Mouse (Mus musculus): Measurements from ENCODE around the gene Acsbg2. TPM values are rescaled to one million over a fixed set of nuclear protein-coding genes. Genes with fewer than 3 reads are reported as not detected.
"Not testable (repeated sequence)": the region's sequence is repeated elsewhere in the genome, so short reads cannot be mapped to it uniquely, and the experiment has no call there.

The Acsbg2 gene
- 0.74 and 1.5 TPM in 2 replicates for polyA plus RNA-seq (2012; rRNA removed)

DNA sequence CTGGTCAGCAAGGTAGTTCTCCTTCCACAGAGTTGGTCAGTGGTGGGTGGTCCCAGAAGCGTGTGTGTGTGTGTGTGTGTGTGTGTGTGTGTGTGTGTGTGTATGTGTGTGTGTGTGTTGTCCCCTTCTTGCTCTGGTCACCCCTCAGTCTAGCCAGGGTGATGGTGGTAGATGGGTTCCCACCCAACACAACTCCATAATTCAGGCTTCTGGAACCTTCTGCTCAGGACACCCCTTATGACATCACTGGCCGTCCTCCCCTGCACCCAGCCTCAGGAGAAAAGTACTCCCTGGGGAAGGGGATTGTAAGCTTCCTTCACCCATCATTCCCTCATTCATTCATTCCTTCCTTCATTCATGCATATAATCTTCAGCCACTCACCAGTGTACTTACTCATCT lies at the start of gene Acsbg2:
Gene Acsbg2, minus strand, starts transcription at position 211 of the 400 bp plus-strand sequence.
- no peak for DNase-seq (ENCODE audit: low read depth)

DNA sequence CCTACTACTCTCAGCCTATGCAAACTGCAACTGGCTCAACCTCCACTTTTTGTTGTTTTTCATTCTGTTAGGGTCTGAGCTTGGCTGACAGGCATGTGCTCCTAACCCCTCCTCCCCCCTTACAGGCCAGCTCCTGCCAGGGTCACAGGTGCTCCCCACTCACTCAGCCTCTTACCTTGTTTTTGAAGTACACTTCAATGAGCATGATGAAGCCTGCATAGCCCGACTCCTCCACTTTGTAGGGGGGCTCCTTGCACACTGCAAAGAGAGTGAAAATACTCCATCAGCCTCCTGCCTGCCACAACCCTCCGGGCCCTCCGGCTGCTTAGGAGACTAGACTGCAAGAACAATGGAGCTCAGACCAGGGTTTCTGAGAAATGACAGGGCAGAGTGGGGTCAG lies 45.5 kb upstream of the Acsbg2 start:
- no peak for DNase-seq (ENCODE audit: low read depth)

DNA sequence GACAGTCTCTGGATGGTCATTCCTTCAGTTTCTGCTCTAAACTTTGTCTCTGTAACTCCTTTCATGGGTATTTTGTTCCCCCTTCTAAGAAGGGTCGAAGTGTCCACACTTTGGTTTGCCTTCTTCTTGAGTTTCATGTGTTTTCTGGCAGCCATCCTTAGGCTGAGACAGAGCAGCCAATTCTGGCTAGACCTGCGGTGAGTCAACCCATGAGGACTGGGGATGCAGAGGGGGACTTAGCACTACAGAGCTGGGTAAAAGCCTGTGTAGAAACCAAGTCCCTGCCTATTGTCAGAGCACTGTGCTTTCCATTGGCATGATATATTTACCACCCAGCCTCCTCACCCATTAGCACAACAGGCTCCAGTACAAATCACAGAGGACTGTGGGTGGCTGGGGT lies 42.9 kb upstream of the Acsbg2 start:
- DNase-seq (ENCODE audit: low read depth) = no peak

DNA sequence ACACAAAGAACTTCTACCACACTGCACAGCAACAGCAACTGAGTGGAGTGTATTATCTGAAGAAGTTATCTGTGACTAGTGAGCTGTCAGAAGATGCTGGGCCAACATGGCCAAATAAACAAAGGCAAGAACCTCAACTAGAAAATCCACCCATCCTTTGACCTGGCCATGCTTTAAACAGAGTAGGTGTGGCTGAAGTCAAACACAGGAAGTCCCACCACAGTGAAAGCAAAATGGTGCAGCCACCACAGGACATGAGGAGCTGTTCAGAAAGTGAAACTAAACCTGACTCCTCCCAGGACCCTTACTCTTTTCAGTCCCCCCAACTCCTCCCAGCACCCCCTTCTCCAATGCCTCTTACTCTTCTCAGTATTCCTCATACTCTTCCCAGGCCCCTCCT lies 39.2 kb upstream of the Acsbg2 start:
- no peak for DNase-seq (ENCODE audit: low read depth)

DNA sequence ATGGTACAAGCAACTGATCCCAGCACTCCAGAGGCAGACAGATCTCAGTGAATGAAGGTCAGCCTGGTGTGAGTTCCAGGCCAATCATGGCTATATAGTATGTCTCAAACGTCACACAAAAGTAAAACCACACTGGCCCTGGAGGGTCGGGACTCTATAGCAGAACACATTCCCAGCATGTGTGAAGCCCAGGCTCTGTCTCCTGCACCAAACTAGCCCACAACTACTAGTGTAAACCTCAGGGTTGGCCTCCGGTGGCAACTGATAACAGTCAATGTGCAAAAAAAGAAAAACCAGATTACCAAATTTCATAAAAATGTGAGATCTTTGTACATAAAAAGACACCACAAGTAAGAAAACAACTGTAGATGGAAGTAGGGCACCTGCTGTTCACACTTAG lies 38.8 kb upstream of the Acsbg2 start:
- DNase-seq (ENCODE audit: low read depth) = no peak

DNA sequence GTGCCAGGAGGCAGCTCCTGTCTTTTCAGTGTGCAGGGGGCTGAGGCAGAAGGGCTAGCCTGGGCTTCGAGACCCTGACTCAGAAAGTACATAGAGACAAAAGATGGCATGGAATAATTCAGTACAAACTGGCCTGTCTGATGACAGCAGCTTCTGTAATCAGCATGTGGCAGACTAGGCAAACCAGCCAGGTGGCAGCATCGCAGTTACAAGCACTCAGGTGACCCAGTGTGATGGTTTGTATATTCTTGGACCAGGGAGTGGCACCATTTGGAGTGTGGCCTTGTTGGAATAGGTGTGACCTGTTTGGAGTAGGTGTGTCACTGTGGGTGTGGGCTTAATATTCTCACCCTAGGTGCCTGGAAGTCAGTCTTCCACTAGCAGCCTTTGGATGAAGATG lies 35.5 kb upstream of the Acsbg2 start:
- DNase-seq (ENCODE audit: low read depth) = not testable (repeated sequence)

DNA sequence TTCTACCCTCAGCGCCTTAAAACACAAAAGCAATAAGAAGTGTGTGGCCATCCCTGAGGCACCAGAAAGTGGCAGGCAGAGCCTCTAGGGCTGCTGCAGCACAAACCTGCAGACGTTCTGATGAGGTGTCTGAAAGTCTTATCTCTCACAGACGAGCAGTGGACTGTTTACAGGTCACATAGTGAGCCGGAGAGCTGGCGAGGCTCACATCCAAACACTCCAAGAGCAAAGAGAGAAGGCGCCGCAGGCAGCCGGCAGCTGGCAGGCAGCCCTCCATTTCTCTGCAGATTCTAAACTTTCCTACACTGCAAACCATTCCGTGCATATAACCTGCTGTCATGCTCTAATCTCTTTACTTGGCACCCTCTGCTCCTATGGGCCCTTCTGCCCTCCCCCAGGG lies 33.6 kb upstream of the Acsbg2 start:
- no peak for DNase-seq (ENCODE audit: low read depth)

DNA sequence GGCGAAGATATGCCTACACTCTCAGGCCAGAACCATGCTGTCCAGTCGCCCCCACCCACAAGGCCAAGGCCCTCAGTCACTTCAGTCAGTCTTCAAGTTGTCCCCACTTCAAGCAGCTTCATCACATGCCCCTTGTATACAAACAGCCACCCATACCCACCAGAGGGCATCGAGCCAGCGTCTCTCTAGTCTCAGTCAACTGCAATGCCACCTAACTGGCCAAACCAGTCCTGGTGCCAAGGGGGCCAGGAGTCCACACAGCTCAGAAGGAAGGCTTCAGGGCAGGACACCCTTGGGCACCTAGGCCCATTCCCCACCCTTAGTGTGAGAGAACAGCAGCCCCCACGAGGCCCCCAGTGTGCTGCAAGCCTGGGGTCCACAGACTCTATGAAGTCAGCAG lies 32.8 kb upstream of the Acsbg2 start:
- DNase-seq (ENCODE audit: low read depth) = peak; percentile 44

DNA sequence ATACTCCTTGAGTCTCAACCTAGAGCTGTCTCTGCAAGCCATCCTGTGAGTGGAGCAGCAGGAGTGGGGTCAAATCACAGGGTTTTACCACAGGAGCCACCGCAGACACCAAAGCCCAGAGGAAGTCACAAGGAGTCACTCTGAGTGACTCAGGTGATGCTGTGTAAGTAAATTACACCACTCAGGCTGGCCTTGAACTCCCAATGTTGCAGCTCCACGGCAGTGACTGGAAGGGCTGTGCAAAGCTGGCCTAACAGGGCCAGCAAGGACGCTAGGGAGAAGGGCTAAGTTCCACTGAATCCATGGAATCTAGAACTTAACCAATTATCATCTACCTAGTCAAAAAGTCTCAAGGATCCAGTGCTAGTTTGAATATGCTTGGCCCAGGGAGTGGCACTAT lies 31.9 kb upstream of the Acsbg2 start:
- DNase-seq (ENCODE audit: low read depth) = no peak

DNA sequence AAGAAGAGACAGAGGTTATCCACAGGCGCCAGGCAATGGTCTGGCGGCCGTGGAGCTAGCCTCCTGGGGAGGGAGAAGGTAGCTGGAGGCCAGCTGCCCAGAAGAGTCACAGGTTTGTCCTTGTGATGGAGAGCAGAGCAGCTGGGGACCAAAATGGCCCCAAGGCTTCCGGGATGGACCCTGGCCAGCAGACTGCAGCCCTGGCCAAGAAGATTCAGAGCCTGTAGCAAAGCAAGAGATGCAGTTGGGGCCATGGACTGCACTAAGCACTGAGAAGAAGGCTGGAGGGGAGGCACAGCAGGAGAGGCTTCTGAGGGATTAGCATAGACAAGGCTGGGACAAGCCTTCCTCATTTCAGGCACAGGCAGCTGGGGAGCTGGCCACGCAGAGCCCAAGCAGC lies 28.5 kb upstream of the Acsbg2 start:
- DNase-seq (ENCODE audit: low read depth) = no peak

DNA sequence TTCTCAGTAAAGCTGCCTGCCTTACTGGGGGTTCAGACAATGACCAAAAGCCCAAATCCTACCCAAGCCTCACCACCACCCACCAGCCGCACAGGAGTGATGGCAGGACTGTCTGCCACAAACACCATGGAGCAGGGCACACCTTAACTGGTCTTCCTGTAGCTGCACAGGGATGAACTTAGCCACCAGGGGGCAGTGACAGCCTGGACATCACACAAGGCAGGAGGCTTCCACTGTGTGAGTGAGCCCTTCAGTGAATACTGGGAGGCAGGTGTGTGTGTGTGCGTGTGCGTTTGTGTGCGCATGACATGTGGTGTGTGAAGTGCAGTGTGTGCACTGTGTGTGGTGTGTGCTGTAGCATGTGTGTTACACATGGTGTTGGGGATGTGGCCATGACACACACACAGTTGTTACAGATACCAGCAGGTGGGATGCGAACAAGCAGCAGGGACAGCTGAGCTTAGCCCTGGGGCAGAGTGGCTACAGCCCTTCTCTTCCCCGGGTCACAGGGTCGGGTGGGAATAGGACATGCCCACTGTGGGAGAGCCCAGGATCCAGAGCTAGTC lies 23.5 kb upstream of the Acsbg2 start:
- DNase-seq (ENCODE audit: low read depth) = no peak

DNA sequence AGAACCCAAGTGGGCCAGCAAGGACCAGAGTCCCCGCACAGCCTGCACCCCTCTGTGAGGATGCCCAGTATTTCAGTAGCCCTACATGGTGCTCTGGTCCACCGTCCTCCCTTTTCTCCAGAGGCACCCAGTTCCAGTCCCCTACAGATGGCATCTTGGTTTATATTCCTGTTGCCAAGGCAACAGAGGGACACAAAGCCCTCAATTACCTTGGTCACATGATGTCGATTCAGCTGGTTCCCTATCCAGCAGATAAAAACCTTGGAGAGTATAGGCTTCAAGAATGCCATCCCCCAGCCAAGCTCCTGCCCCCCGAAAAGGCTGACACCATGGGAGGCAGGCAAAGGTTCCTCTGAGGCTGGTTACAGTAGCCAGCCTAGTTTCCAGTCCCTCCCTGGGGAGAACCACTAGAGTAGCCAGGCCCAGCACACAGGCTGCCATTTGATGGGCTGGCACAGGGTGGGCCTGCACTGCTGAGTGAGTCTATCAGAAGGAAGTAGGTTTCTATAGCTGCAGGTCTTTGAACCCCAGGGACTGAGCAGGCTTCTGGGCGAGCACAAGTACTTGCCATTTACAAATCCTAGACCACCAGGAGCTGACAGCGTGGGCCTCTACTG lies 22.4 kb upstream of the Acsbg2 start:
- no peak for DNase-seq (ENCODE audit: low read depth)

DNA sequence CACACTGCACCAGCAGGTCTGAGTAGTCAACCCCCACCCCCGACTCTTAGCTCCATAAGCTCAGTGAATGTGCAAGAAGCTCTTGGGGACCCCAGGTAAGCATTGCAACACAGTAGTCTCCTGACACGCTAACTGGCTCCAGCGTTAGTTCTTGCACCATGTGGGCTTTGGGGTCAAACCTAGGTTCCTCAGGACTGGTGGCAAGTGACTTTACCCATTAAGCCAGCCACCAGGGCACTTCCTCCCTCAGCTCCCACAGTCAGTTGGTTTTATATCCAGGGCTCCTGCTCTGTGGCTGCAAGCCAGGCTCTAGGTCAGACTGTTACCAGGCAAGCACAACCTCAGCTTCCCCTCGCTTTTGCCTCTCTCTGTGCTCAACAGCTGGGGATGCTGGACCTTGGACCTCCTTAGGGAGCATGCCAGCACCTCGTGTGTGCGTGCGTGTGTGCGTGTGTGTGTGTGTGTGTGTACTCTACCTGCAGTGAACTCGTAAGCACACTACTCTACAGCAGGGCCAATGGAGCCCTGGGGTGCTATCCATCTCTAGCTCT lies 21.2 kb upstream of the Acsbg2 start:
- no peak for DNase-seq (ENCODE audit: low read depth)

DNA sequence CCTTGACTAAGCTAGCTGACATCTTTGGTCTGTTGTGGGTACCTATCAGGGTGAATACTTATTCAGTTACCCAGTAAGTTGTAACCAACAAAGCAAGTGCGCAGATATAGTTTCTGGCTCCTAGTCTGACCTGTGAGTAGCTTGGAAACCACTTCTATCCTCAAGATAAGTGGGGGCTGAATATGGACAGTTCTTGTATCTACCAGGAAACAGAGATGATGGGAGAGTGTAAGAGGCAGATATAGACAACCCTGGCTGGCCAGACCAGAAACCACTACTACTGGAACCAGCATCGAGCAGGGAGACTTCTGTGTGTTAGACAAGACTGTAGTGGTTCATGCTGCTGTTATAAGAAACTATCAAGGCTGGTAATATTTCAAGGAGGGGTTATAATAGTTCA lies 15.8 kb upstream of the Acsbg2 start:
- DNase-seq (ENCODE audit: low read depth) = no peak

DNA sequence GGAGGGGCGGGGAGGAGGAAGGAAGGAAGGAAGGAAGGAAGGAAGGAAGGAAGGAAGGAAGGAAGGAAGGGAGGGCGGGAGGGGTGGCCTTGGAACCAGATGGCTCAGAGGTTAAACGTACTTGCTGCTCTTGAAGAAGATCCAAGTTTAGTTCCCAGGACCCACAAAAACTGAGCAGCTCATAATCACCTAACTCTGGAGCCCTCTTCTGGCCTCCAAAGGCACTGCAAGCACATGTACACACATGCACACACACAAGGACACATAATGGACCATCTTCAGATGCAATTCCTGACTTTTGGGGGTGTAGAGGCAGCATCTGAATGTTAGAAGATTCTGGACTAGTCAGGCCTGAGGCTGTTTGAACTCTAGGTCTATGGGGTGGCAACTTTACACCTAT lies 13.8 kb upstream of the Acsbg2 start:
- DNase-seq (ENCODE audit: low read depth) = no peak

DNA sequence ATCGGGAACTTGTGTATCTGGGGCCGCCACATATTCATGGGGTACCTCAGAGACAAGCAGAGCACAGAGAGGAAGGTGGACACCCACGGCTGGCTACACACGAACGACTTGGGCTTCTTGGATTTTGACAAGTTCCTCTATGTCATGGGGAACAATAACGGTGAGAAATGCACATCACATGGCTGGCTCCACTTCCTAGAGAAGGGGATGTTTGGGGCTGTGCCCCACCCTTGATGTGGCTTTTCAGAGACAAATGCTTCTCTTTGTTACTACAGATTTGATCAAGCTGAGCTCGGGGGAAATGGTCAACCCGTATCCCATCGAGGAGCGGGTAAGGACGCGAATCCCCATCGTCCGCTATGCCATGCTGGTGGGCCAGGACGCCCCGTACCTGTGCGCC lies 10.6 kb upstream of the Acsbg2 start:
- DNase-seq (ENCODE audit: low read depth) = no peak

DNA sequence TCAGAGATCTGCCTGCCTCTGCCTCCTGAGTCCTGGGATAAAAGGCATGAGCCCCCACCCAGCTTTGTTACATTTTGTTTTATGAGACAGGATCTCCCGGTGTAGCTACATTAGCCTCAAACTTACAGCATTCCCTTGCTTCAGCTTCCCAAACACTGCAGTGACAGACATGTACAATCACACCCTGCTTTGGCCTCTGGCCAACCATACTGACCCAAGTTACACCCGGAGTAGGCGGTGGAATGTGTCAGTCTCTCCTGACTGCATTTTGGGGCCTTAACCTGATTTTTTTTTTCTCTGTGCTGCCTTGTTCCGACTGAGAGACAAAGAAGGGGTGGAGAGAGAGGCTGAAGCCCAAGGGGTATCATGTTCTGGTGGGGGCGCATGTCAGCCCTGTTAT lies 10.1 kb upstream of the Acsbg2 start:
- no peak for DNase-seq (ENCODE audit: low read depth)

DNA sequence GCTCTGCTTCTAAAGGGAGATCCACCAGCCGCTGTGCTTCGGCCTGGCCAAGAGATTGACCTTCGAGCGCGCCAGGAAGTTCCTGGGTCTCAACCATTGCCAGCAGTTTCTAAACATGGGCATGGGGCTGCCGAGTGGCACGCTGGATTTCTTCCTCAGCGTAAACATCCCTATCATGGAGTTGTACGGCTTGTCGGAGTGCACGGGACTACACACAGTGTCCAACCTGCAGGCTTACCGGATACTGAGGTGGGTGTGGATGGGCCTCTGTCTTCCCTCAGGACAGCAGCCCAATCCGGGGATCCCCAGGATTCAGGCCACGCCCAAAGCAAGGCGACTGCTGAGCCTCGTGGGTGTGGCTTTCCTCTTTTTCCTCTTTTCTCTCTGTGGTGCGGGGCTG lies 9.4 kb upstream of the Acsbg2 start:
- no peak for DNase-seq (ENCODE audit: low read depth)

DNA sequence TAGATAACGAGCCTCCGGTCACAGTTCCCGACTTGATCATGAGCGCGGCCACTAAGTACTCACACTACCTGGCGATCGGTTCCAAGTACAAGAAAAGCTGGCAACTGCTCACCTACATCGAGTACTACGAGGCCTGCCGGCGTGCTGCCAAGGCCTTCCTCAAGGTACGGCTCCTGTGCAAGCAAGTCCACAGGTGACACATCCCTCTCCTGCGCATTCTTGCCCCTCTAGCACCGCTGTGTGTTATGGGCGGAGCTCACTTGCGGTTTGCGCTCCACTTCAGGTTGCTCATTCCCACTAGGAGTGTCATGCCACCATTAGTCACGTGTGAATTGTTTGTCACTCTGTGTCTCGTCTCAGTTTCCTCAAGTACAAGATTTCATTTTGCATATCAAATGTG lies 3.2 kb upstream of the Acsbg2 start:
- DNase-seq (ENCODE audit: low read depth) = peak; percentile 45

DNA sequence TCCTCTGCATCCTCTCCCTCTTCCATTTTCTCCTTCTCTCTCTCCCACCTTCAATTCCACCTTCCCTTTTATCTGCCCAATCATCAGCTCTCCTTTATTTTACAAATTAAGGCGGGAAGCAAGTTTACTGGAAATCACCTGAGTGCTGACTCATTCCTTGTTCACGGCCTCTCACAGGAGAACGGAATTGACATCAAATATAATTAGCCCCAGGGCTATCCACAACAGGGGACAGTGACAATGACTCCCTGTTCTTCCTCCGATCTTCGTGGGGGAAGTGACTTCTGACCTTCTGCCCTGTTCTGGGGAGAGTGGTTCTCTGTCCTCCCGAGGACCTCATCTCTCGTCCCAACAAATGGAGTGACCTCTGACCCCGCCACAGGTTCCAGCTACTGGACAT lies 2.7 kb upstream of the Acsbg2 start:
- no peak for DNase-seq (ENCODE audit: low read depth)

DNA sequence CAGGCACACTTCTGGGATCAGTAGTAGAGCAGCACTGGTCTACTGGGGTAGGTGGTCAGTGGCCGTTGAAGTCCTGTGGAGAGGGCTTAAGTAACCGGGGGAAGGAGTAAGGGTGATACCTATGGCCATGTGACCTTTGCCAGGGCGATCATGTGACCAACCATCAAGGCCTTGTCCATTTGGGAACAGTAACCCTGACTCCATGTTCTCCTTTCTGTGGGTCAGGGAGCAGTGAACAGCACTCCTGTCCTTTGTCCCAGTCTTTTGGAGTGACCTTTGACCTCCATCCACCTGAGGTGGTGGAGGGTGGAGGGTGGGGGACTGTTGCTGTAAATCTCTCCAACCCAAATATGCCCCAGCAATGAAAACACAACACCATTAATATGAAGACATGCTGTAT lies 2.2 kb upstream of the Acsbg2 start:
- no peak for DNase-seq (ENCODE audit: low read depth)

DNA sequence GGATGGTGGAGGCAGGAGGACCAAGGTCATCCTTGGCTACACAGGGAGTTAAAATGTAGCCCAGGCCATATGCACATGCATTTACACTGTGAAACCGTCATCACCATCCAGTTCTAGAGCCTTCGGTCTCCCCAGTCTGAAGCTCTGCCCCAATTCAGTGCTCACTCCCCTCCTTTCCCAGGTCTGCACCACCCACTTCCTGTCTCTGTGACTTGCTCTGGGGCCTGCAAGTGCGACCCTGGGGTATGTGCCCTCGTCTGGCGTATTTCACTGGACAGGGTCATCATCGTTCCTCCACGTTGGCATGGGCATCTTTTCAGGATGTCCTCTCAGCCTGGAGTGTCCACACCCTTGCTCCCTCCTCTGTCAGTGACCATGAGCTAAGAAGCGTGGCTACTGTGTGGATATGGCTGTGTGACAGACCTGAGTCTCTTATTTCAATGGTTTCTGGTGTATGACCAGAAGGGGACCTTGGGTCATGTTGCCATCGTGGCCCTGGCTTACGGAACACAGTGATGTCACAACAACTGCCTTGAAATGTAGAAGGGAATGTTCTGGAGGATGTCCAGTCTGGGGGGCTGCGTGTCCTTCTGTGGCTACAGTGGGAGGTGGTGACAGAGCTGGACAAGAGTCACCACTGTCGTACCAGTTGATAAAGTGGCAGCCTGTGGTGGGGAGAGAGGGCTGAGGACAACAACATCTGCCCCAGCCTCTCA lies 847 bp upstream of the Acsbg2 start, which contains the start of gene 1700061G19Rik:
Gene 1700061G19Rik, plus strand, starts transcription at position 542 of the 716 bp plus-strand sequence.
- no peak for DNase-seq (ENCODE audit: low read depth)

DNA sequence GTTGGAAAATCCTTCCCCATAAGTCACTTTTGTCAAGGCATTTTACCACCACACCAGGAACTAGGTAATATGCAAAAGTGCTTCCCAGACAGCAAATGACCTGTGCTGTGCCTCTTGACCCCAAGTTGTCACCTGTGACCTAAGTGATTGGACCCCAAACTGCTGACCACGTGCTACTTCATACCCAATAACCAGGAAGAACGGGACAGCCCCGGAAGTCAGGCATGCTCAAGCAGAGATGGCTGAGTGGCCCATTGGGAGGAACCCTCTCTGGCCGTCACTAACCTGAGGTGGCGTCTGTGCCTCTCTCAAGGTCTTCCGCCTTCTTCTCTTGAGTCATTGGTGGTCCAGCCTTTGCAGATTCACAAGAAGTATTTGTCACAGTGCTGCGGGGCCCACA lies 1.7 kb downstream of the Acsbg2 start:
- no peak for DNase-seq (ENCODE audit: low read depth)
